Mouse (Mus musculus): ENCODE measurements around the gene Lpp. TPM values are rescaled to one million over a fixed set of nuclear protein-coding genes. Genes with fewer than 3 reads are reported as not detected.

Lpp gene
- 1 to 10 TPM; 7.7 to 8.8 TPM for total RNA-seq (2023)

GRCm38 (mm10) chr16:24392651-24393555, at the start of gene Lpp:
Gene Lpp (plus strand): TSS chr16:24393507.

Measured in neutrophil, adult 59 days (primary cell).